Mouse (Mus musculus) embryonic facial prominence, embryonic 13.5 days (tissue): ENCODE measurements around the gene Comt. TPM values are rescaled to one million over a fixed set of nuclear protein-coding genes. Genes with fewer than 3 reads are reported as not detected.

Experiments
- ATAC-seq: fragments of 200-750 bp; cut with Nextera tagmentation; 2 replicates; pipeline ENCODE4 v1.8.0; 2017; ENCODE audit warnings: low read depth; ENCODE audit not compliant: insufficient number of reproducible peaks, insufficient read depth, low FRiP score, low TSS enrichment
- H3K27ac ChIP-seq: fragments of 300-500 bp; sonication (generic); 2 replicates; pipeline ENCODE4 v1.5.1; 2015; ENCODE audit warnings: moderate library complexity, mild to moderate bottlenecking, inconsistent platforms
- H3K27me3 ChIP-seq: fragments of 300-500 bp; sonication (generic); 2 replicates; pipeline ENCODE4 v1.6.1; 2015; ENCODE audit warnings: mild to moderate bottlenecking, inconsistent platforms
- H3K36me3 ChIP-seq: fragments of 300-500 bp; sonication (generic); 2 replicates; pipeline ENCODE4 v1.6.1; 2015; ENCODE audit warnings: mild to moderate bottlenecking, inconsistent platforms
- H3K4me1 ChIP-seq: fragments of 300-500 bp; sonication (generic); 2 replicates; pipeline ENCODE4 v1.6.1; 2015; ENCODE audit warnings: inconsistent platforms
- H3K4me2 ChIP-seq: fragments of 300-500 bp; sonication (generic); 2 replicates; pipeline ENCODE4 v1.6.1; 2015; ENCODE audit warnings: moderate library complexity, mild to moderate bottlenecking, inconsistent platforms
- H3K4me3 ChIP-seq: fragments of 300-500 bp; sonication (generic); 2 replicates; pipeline ENCODE4 v1.5.1; 2015; ENCODE audit warnings: mild to moderate bottlenecking, inconsistent platforms
- H3K9ac ChIP-seq: fragments of 300-500 bp; sonication (generic); 2 replicates; pipeline ENCODE4 v1.6.1; 2015; ENCODE audit warnings: mild to moderate bottlenecking, inconsistent platforms
- H3K9me3 ChIP-seq: fragments of 300-500 bp; sonication (generic); 2 replicates; pipeline ENCODE4 v1.6.1; 2016; ENCODE audit warnings: inconsistent platforms
- WGBS: fragments of 180-500 bp; shearing (Covaris S2); methylation state at CpG from one replicate; pipeline ENCODE4 v1.1.7; 2015; ENCODE audit warnings: mixed read lengths; 5-methylcytosine and 5-hydroxymethylcytosine counted together
- polyA plus RNA-seq: library from polyadenylated mRNA; unstranded; fragments of >200 nt; fragmentation: Nextera tagmentation; extraction: Ambion mirVana; gene quantifications from 2 replicates; pipeline ENCODE4 v1.2.1, GENCODE M21; 2015

The Comt gene
- polyA plus RNA-seq, 1 experiment from 2014 or later: 78.8 TPM

- no peak overlapping the region for H3K27ac ChIP-seq
- peaks cover 9% of the 10 kb centered on the region for H3K4me1 ChIP-seq
- H3K36me3 ChIP-seq: peaks cover 66% of the 10 kb centered on the region
- H3K9ac ChIP-seq: no peak overlapping the region
- H3K4me2 ChIP-seq: no peak overlapping the region
- WGBS: 70% methylated on average over 4 of the region's 4 CpGs
- no peak overlapping the region for H3K4me3 ChIP-seq
- H3K27me3 ChIP-seq: no peaks in the 10 kb centered on the region
- no peak for ATAC-seq
- H3K9me3 ChIP-seq: no peaks in the 10 kb centered on the region
Observed at GRCm38 (mm10) chr16:18409776-18410175, 16.9 kb downstream of the Comt start.

- no peak for ATAC-seq
- Histone ChIP-seq H3K4me2 (no peak overlapping the region), H3K4me3 (no peak overlapping the region), H3K27me3 (no peaks in the 10 kb centered on the region), H3K27ac (no peak overlapping the region), H3K4me1 (peaks cover 9% of the 10 kb centered on the region), H3K9ac (no peak overlapping the region), H3K9me3 (no peaks in the 10 kb centered on the region), H3K36me3 (peaks cover 81% of the 10 kb centered on the region)
- 76% methylated on average over 7 of the region's 7 CpGs for WGBS
Observed at GRCm38 (mm10) chr16:18407912-18408311, 18.7 kb downstream of the Comt start.

- peaks cover 88% of the 10 kb centered on the region for H3K36me3 ChIP-seq
- H3K9me3 ChIP-seq: no peaks in the 10 kb centered on the region
- H3K9ac ChIP-seq: no peak overlapping the region
- no peaks in the 10 kb centered on the region for H3K27me3 ChIP-seq
- H3K4me3 ChIP-seq: no peak overlapping the region
- 17% methylated on average over 2 of the region's 2 CpGs for WGBS
- ATAC-seq: no peak; the same call in 1 of the 2 replicates
- peaks cover 9% of the 10 kb centered on the region for H3K4me1 ChIP-seq
- H3K27ac ChIP-seq: 0 out of 2 replicates have a peak overlapping the region, but pooled peaks have one; percentile 23
- no peak overlapping the region for H3K4me2 ChIP-seq
Observed at GRCm38 (mm10) chr16:18406293-18406692, 20.4 kb downstream of the Comt start.

GRCm38 (mm10) chr16:18405876-18406275 is 20.8 kb downstream of the Comt start:
- Histone ChIP-seq H3K9ac (0 out of 2 replicates have a peak overlapping the region, but pooled peaks have one; percentile 32), H3K27me3 (no peaks in the 10 kb centered on the region), H3K27ac (peak overlapping the region; percentile 23), H3K4me3 (no peak overlapping the region), H3K36me3 (peaks cover 86% of the 10 kb centered on the region), H3K4me1 (peaks cover 12% of the 10 kb centered on the region), H3K9me3 (no peaks in the 10 kb centered on the region), H3K4me2 (no peak overlapping the region)
- ATAC-seq: no peak
- 69% methylated on average over 2 of the region's 2 CpGs for WGBS

- Histone ChIP-seq H3K4me2 (no peak overlapping the region), H3K27ac (peak overlapping the region; percentile 23; the same call in 1 of the 2 replicates), H3K27me3 (no peaks in the 10 kb centered on the region), H3K4me3 (no peak overlapping the region), H3K4me1 (peaks cover 18% of the 10 kb centered on the region), H3K9ac (0 out of 2 replicates have a peak overlapping the region, but pooled peaks have one; percentile 32), H3K9me3 (no peaks in the 10 kb centered on the region), H3K36me3 (peaks cover 86% of the 10 kb centered on the region)
- no peak for ATAC-seq
- WGBS: 75% methylated on average over 13 of the region's 13 CpGs
Observed at GRCm38 (mm10) chr16:18405091-18405854, 21.4 kb downstream of the Comt start.

GRCm38 (mm10) chr16:18403285-18403684 is 23.4 kb downstream of the Comt start:
- WGBS: 90% methylated on average over 12 of the region's 12 CpGs
- H3K9me3 ChIP-seq: no peaks in the 10 kb centered on the region
- H3K36me3 ChIP-seq: peaks cover 89% of the 10 kb centered on the region
- H3K4me1 ChIP-seq: peaks cover 20% of the 10 kb centered on the region
- H3K4me2 ChIP-seq: no peak overlapping the region
- H3K9ac ChIP-seq: no peak overlapping the region
- no peak overlapping the region for H3K27ac ChIP-seq
- ATAC-seq: no peak
- no peak overlapping the region for H3K4me3 ChIP-seq
- no peaks in the 10 kb centered on the region for H3K27me3 ChIP-seq

- Histone ChIP-seq H3K27me3 (no peaks in the 10 kb centered on the region), H3K9ac (peak overlapping the region; percentile 22; the same call in 1 of the 2 replicates), H3K4me3 (no peak overlapping the region), H3K4me1 (peaks cover 26% of the 10 kb centered on the region), H3K27ac (0 out of 2 replicates have a peak overlapping the region, but pooled peaks have one; percentile 1), H3K4me2 (no peak overlapping the region), H3K9me3 (no peaks in the 10 kb centered on the region), H3K36me3 (peaks cover 90% of the 10 kb centered on the region)
- WGBS: 41% methylated on average over 7 of the region's 7 CpGs
- no peak for ATAC-seq
Observed at GRCm38 (mm10) chr16:18400472-18401216, 26.0 kb downstream of the Comt start.

- ATAC-seq: no peak
- H3K36me3 ChIP-seq: peaks cover 84% of the 10 kb centered on the region
Observed at GRCm38 (mm10) chr16:18400028-18400427, 26.6 kb downstream of the Comt start.

GRCm38 (mm10) chr16:18396791-18397621 is 29.6 kb downstream of the Comt start:
- Histone ChIP-seq H3K9ac (no peak overlapping the region), H3K36me3 (peaks cover 54% of the 10 kb centered on the region), H3K27ac (no peak overlapping the region), H3K4me2 (no peak overlapping the region), H3K4me3 (no peak overlapping the region), H3K9me3 (no peaks in the 10 kb centered on the region), H3K4me1 (peaks cover 49% of the 10 kb centered on the region), H3K27me3 (no peaks in the 10 kb centered on the region)
- no peak for ATAC-seq
- WGBS: 94% methylated on average over 27 of the region's 27 CpGs

More at GRCm38 (mm10) chr16:18400028-18400427, 26.6 kb downstream of the Comt start:
- 63% methylated on average over 9 of the region's 9 CpGs for WGBS
- H3K4me2 ChIP-seq: no peak overlapping the region
- no peaks in the 10 kb centered on the region for H3K9me3 ChIP-seq
- H3K4me1 ChIP-seq: peaks cover 27% of the 10 kb centered on the region
- H3K27me3 ChIP-seq: no peaks in the 10 kb centered on the region
- no peak overlapping the region for H3K9ac ChIP-seq
- no peak overlapping the region for H3K4me3 ChIP-seq
- H3K27ac ChIP-seq: 0 out of 2 replicates have a peak overlapping the region, but pooled peaks have one; percentile 1

GRCm38 (mm10) chr16:18396201-18396600 is 30.5 kb downstream of the Comt start:
- no peak overlapping the region for H3K4me3 ChIP-seq
- no peaks in the 10 kb centered on the region for H3K9me3 ChIP-seq
- H3K4me2 ChIP-seq: no peak overlapping the region
- no peaks in the 10 kb centered on the region for H3K27me3 ChIP-seq
- 83% methylated on average over 2 of the region's 2 CpGs for WGBS
- 0 out of 2 replicates have a peak overlapping the region, but pooled peaks have one; percentile 57 for H3K27ac ChIP-seq
- peaks cover 49% of the 10 kb centered on the region for H3K4me1 ChIP-seq
- H3K9ac ChIP-seq: no peak overlapping the region
- peaks cover 46% of the 10 kb centered on the region for H3K36me3 ChIP-seq
- ATAC-seq: no peak

GRCm38 (mm10) chr16:18395620-18396036 is 31.0 kb downstream of the Comt start:
- H3K4me1 ChIP-seq: peaks cover 44% of the 10 kb centered on the region
- peaks cover 42% of the 10 kb centered on the region for H3K36me3 ChIP-seq
- H3K9ac ChIP-seq: no peak overlapping the region
- no peaks in the 10 kb centered on the region for H3K27me3 ChIP-seq
- H3K4me2 ChIP-seq: 0 out of 2 replicates have a peak overlapping the region, but pooled peaks have one; percentile 7
- no peak for ATAC-seq
- H3K9me3 ChIP-seq: no peaks in the 10 kb centered on the region
- H3K4me3 ChIP-seq: no peak overlapping the region
- H3K27ac ChIP-seq: 0 out of 2 replicates have a peak overlapping the region, but pooled peaks have one; percentile 57
- 44% methylated on average over 6 of the region's 7 CpGs for WGBS
